Mouse (Mus musculus) ES-Bruce4 (cell line): ENCODE results near the gene Nphp1.

Experiments used
- CTCF ChIP-seq: IDR thresholded peaks from one replicate; pipeline ENCODE4 v1.8.1; 2011; ENCODE audit warnings: low read depth, low read length
- EP300 ChIP-seq: IDR thresholded peaks from 2 replicates; pipeline ENCODE4 v1.6.1; 2011; ENCODE audit warnings: low read depth, low read length; ENCODE audit not compliant: insufficient read depth
- POLR2A ChIP-seq: IDR thresholded peaks from one replicate; pipeline ENCODE4 v1.8.1; 2011; ENCODE audit warnings: low read length; ENCODE audit not compliant: insufficient read depth

GRCm38 (mm10) chr2:127775013-127775412 is 13.7 kb downstream of the Nphp1 start:
- TF ChIP-seq CTCF: no peak
- no peak for TF ChIP-seq POLR2A
- no peak for TF ChIP-seq EP300
